Mouse (Mus musculus) embryonic facial prominence, embryonic 15.5 days (tissue): ENCODE results near the gene Ccdc12. TPM values are rescaled to one million over a fixed set of nuclear protein-coding genes. Genes with fewer than 3 reads are reported as not detected.

Experiments
- ATAC-seq: fragments of 200-750 bp; cut with Nextera tagmentation; 2 replicates; pipeline ENCODE4 v1.8.0; 2017; ENCODE audit warnings: low read depth, moderate TSS enrichment; ENCODE audit not compliant: insufficient number of reproducible peaks, low FRiP score, low TSS enrichment
- H3K27ac ChIP-seq: fragments of 300-500 bp; sonication (generic); replicated peaks from 2 replicates; pipeline ENCODE4 v1.5.1; 2015; ENCODE audit warnings: mild to moderate bottlenecking, inconsistent platforms
- H3K27me3 ChIP-seq: fragments of 300-500 bp; sonication (generic); 2 replicates; pipeline ENCODE4 v1.6.1; 2015; ENCODE audit warnings: inconsistent platforms
- H3K36me3 ChIP-seq: fragments of 300-500 bp; sonication (generic); 2 replicates; pipeline ENCODE4 v1.6.1; 2015; ENCODE audit warnings: mild to moderate bottlenecking, inconsistent platforms
- H3K4me1 ChIP-seq: fragments of 300-500 bp; sonication (generic); 2 replicates; pipeline ENCODE4 v1.6.1; 2015; ENCODE audit warnings: inconsistent platforms
- H3K4me2 ChIP-seq: fragments of 300-500 bp; sonication (generic); replicated peaks from 2 replicates; pipeline ENCODE4 v1.6.1; 2015; ENCODE audit warnings: mild to moderate bottlenecking, inconsistent platforms
- H3K4me3 ChIP-seq: fragments of 300-500 bp; sonication (generic); replicated peaks from 2 replicates; pipeline ENCODE4 v1.5.1; 2015; ENCODE audit warnings: mild to moderate bottlenecking, inconsistent platforms
- H3K9ac ChIP-seq: fragments of 300-500 bp; sonication (generic); 2 replicates; pipeline ENCODE4 v1.6.1; 2015; ENCODE audit warnings: inconsistent platforms
- H3K9me3 ChIP-seq: fragments of 300-500 bp; sonication (generic); replicated peaks from 2 replicates; pipeline ENCODE4 v1.6.1; 2016; ENCODE audit warnings: inconsistent platforms
- WGBS: fragments of 180-500 bp; shearing (Covaris S2); methylation state at CpG from one replicate; pipeline ENCODE4 v1.1.7; 2015; 5-methylcytosine and 5-hydroxymethylcytosine counted together
- polyA plus RNA-seq: library from polyadenylated mRNA; unstranded; fragments of >200 nt; fragmentation: Nextera tagmentation; extraction: Ambion mirVana; gene quantifications from 2 replicates; pipeline ENCODE4 v1.2.1, GENCODE M21; 2015

The Ccdc12 gene
- polyA plus RNA-seq, 1 experiment from 2014 or later: 131 TPM

GRCm38 (mm10) chr9:110649775-110650174 lies 6.5 kb upstream of the Ccdc12 start:
- Histone ChIP-seq H3K27me3 (peaks cover 37% of the 10 kb centered on the region), H3K36me3 (no peaks in the 10 kb centered on the region), H3K4me1 (peaks cover 30% of the 10 kb centered on the region), H3K9me3 (no peaks in the 10 kb centered on the region), H3K4me2 (no peak overlapping the region), H3K27ac (no peak overlapping the region), H3K9ac (no peak overlapping the region), H3K4me3 (no peak overlapping the region)
- ATAC-seq: no peak

DNA sequence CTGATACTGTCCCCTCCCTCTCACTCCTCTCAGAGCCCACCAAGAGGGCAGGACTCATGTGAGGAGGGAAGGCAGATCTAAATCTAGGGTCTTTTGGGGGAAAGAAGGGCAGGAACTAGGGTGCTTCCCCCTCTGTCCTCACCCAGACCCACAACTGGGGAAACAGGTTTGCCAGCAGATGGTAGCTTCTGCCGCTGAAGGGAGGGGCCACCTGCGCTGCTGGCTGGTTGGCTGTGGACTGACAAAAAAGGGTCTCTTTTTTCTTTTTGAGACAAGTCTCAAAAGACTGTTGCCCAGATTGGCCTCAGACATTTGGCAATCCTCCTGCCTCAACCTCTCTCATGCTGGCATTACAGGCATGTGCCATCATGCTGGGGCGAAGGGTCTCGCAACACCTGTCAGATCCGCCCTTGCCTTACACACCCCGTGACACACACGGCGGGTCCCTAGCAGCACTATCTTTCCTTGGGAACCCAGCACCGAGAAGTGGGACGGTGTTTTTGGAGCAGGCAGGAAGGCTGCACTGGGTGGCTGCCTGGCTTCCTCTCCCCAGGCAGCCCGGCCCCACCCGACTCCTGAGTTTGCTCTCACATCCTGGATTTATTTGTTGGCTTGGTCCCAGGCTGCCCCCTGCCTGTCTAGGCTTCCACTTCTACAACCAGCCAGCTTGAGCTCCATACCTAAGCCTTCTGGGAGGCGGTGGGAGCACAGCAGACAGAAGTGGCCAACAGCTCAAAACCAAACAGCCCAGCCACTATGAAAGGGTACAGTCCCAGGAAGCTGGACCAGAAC lies 4.2 kb upstream of the Ccdc12 start:
- H3K27me3 ChIP-seq: peaks cover 41% of the 10 kb centered on the region
- H3K36me3 ChIP-seq: no peaks in the 10 kb centered on the region
- 18% methylated on average over 13 of the region's 13 CpGs for WGBS
- H3K4me2 ChIP-seq: peak overlapping the region; percentile 98
- H3K4me1 ChIP-seq: peaks cover 40% of the 10 kb centered on the region
- no peak for ATAC-seq
- H3K4me3 ChIP-seq: peak overlapping the region; percentile 65
- H3K9ac ChIP-seq: no peak overlapping the region
- H3K27ac ChIP-seq: peak overlapping the region; percentile 73
- no peaks in the 10 kb centered on the region for H3K9me3 ChIP-seq

GRCm38 (mm10) chr9:110652963-110653654 lies 3.2 kb upstream of the Ccdc12 start:
- no peak for ATAC-seq

GRCm38 (mm10) chr9:110653655-110654461 lies 2.4 kb upstream of the Ccdc12 start, which contains the start of gene Nbeal2:
Nbeal2 (minus strand) TSS chr9:110654161.
- ATAC-seq: peak; percentile 82
- peak within 1 kb of the TSS; percentile 65 for H3K4me3 ChIP-seq
- peak within 1 kb of the TSS; percentile 73 for H3K27ac ChIP-seq
- H3K9ac ChIP-seq: peak within 1 kb of the TSS; percentile 24
- WGBS: under 1% methylated on average over 55 of the region's 75 CpGs
- peak within 1 kb of the TSS; percentile 98 for H3K4me2 ChIP-seq
- no peaks in the 10 kb centered on the region for H3K36me3 ChIP-seq
- peaks cover 40% of the 10 kb centered on the region for H3K4me1 ChIP-seq
- H3K9me3 ChIP-seq: no peaks in the 10 kb centered on the region
- H3K27me3 ChIP-seq: peaks cover 41% of the 10 kb centered on the region

More at GRCm38 (mm10) chr9:110652963-110653654, 3.2 kb upstream of the Ccdc12 start:
- Histone ChIP-seq H3K36me3 (no peaks in the 10 kb centered on the region), H3K27me3 (peaks cover 41% of the 10 kb centered on the region), H3K27ac (peak overlapping the region; percentile 73), H3K9ac (peak overlapping the region; percentile 24), H3K9me3 (no peaks in the 10 kb centered on the region), H3K4me1 (peaks cover 40% of the 10 kb centered on the region), H3K4me2 (peak overlapping the region; percentile 98), H3K4me3 (peak overlapping the region; percentile 65)
- 18% methylated on average over 14 of the region's 14 CpGs for WGBS

DNA sequence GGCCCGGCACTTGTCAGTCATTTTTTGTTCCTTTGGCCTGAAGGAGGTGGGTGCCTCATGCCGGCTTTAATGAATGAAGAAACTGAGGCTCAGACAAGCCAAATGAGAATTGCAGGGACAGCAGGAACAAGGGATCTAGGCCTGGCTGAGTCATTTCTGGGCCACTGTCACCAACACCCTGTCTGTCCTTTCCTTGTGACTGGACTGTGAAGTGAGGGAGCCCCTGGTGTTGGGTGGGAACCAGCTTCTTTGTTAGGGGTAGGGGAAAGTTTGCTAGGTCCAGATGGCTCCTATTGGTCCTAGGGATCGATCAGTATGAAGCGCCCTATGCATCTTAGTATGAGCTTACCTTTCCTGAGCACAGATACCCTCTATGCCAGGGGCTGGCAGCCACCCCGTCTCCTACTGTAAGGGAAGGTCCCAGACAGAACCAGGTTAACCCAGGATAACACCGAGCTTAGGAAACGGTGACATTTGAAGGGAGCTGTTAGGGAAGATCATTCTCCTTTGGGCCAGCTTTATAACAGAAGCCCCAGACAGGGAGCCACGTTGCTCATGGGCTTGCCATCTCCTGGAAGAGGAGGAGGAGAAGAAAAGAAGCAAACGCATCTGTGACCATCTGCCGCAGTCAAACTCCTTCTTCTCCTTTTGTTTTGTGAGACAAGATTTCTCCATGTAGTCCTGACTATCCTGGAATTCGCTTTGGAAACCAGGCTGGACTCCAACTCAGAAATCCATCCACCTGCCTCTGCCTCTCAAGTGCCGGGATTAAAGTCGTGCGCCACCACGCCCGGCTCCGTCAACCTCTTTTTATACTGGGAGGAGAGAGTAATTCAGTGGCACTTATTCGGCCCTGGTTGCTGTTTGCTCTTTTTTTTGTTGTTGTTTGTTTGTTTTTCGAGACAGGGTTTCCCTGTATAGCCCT lies 1.3 kb upstream of the Ccdc12 start:
- ATAC-seq: no peak
- H3K4me1 ChIP-seq: peaks cover 40% of the 10 kb centered on the region
- H3K9me3 ChIP-seq: no peaks in the 10 kb centered on the region
- H3K27me3 ChIP-seq: peaks cover 41% of the 10 kb centered on the region
- peak overlapping the region; percentile 59 for H3K27ac ChIP-seq
- no peak overlapping the region for H3K9ac ChIP-seq
- H3K36me3 ChIP-seq: no peaks in the 10 kb centered on the region
- WGBS: 77% methylated on average over 19 of the region's 19 CpGs
- H3K4me3 ChIP-seq: no peak overlapping the region
- peak overlapping the region; percentile 98 for H3K4me2 ChIP-seq

- no peak for ATAC-seq
- Histone ChIP-seq H3K4me1 (peaks cover 40% of the 10 kb centered on the region), H3K9me3 (no peaks in the 10 kb centered on the region), H3K27ac (peak overlapping the region; percentile 89), H3K4me3 (peak overlapping the region; percentile 81), H3K9ac (no peak overlapping the region), H3K36me3 (no peaks in the 10 kb centered on the region), H3K4me2 (peak overlapping the region; percentile 70), H3K27me3 (peaks cover 38% of the 10 kb centered on the region)
- WGBS: 78% methylated on average over 10 of the region's 10 CpGs
These were observed 674 bp upstream of the Ccdc12 start for GRCm38 (mm10) chr9:110655651-110656007.

GRCm38 (mm10) chr9:110657474-110658078 lies 1.3 kb downstream of the Ccdc12 start:
- peak overlapping the region; percentile 81 for H3K4me3 ChIP-seq
- no peaks in the 10 kb centered on the region for H3K36me3 ChIP-seq
- H3K27me3 ChIP-seq: peaks cover 22% of the 10 kb centered on the region
- peak overlapping the region; percentile 66 for H3K4me2 ChIP-seq
- no peak overlapping the region for H3K27ac ChIP-seq
- no peaks in the 10 kb centered on the region for H3K9me3 ChIP-seq
- ATAC-seq: no peak
- no peak overlapping the region for H3K9ac ChIP-seq
- 80% methylated on average over 13 of the region's 13 CpGs for WGBS
- H3K4me1 ChIP-seq: peaks cover 32% of the 10 kb centered on the region

DNA sequence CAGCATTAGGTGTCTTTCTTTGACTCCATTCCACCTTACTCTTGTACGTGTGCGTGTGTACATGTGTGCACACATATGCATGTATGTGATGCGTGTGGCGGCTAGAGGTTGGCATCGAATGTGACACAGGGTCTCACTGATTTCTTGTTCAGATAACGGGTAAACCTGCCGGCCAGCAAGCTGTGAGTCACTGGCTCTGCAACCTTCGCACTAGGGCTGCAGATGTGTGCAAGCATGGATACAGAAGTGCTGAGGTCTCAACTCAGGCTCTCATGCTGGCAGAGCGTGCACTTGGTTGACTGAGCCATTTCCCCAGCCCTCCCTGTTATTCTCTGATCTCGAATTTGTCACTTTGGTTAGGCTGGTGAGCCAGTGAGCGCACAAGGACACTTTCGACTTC lies 3.2 kb downstream of the Ccdc12 start:
- Histone ChIP-seq H3K9me3 (no peaks in the 10 kb centered on the region), H3K27ac (no peak overlapping the region), H3K27me3 (0 out of 2 replicates have a peak, but pooled peaks cover 6% of the 10 kb centered on the region), H3K4me1 (peaks cover 12% of the 10 kb centered on the region), H3K4me2 (no peak overlapping the region), H3K4me3 (no peak overlapping the region), H3K36me3 (no peaks in the 10 kb centered on the region), H3K9ac (no peak overlapping the region)
- 92% methylated on average over 12 of the region's 12 CpGs for WGBS
- ATAC-seq: no peak

DNA sequence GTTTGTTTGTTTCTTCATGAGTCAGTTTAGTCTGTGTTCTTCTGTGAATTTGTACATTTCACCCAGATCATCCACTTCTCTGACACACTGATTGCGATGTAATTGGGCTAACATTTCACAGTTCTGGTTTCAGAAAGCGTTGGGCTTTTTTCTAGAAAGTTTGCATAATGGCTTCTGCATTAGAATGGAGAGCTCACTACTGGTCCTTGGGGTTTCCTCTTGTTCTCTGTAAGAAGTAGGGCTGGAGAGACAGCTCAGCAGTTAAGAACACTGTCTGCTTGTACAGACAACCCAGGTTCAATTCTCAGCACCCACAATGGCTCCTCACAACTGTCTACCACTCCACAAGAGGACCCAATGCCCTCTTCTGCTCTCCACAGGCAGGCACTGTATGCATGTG lies 3.9 kb downstream of the Ccdc12 start:
- Histone ChIP-seq H3K4me2 (no peak overlapping the region), H3K36me3 (no peaks in the 10 kb centered on the region), H3K27ac (no peak overlapping the region), H3K4me3 (no peak overlapping the region), H3K27me3 (no peaks in the 10 kb centered on the region), H3K4me1 (peaks cover 9% of the 10 kb centered on the region), H3K9me3 (no peaks in the 10 kb centered on the region), H3K9ac (no peak overlapping the region)
- 82% methylated on average over 2 of the region's 2 CpGs for WGBS
- ATAC-seq: no peak
